Mouse (Mus musculus) midbrain, embryonic 15.5 days (tissue): ENCODE measurements around the gene Atf6. TPM values are rescaled to one million over a fixed set of nuclear protein-coding genes. Genes with fewer than 3 reads are reported as not detected.

Experiments
- ATAC-seq: fragments of 200-750 bp; cut with Nextera tagmentation; replicated peaks from 2 replicates; pipeline ENCODE4 v1.8.0; 2017; ENCODE audit warnings: moderate TSS enrichment
- H3K27ac ChIP-seq: fragments of 300-500 bp; sonication (generic); 2 replicates; pipeline ENCODE4 v1.5.1; 2015; ENCODE audit warnings: mild to moderate bottlenecking, inconsistent platforms
- H3K27me3 ChIP-seq: fragments of 300-500 bp; sonication (generic); replicated peaks from 2 replicates; pipeline ENCODE4 v1.6.1; 2015; ENCODE audit warnings: inconsistent platforms
- H3K36me3 ChIP-seq: fragments of 300-500 bp; sonication (generic); replicated peaks from 2 replicates; pipeline ENCODE4 v1.6.1; 2015; ENCODE audit warnings: inconsistent platforms
- H3K4me1 ChIP-seq: fragments of 300-500 bp; sonication (generic); 2 replicates; pipeline ENCODE4 v1.6.1; 2015; ENCODE audit warnings: inconsistent platforms
- H3K4me2 ChIP-seq: fragments of 300-500 bp; sonication (generic); 2 replicates; pipeline ENCODE4 v1.6.1; 2015; ENCODE audit warnings: inconsistent platforms, mild to moderate bottlenecking, moderate library complexity
- H3K4me3 ChIP-seq: fragments of 300-500 bp; sonication (generic); 2 replicates; pipeline ENCODE4 v1.5.1; 2015; ENCODE audit warnings: mild to moderate bottlenecking, inconsistent platforms
- H3K9ac ChIP-seq: fragments of 300-500 bp; sonication (generic); 2 replicates; pipeline ENCODE4 v1.6.1; 2015; ENCODE audit warnings: mild to moderate bottlenecking, inconsistent platforms
- H3K9me3 ChIP-seq: fragments of 300-500 bp; sonication (generic); 2 replicates; pipeline ENCODE4 v1.6.1; 2016; ENCODE audit warnings: inconsistent platforms
- WGBS: fragments of 180-500 bp; shearing (Covaris S2); methylation state at CpG from one replicate; pipeline ENCODE4 v1.1.7; 2015; ENCODE audit warnings: mixed read lengths; 5-methylcytosine and 5-hydroxymethylcytosine counted together
- polyA plus RNA-seq: library from polyadenylated mRNA; unstranded; fragments of >200 nt; fragmentation: Nextera tagmentation; extraction: Ambion mirVana; gene quantifications from 2 replicates; pipeline ENCODE4 v1.2.1, GENCODE M21; 2015

Gene Atf6
- polyA plus RNA-seq, 1 experiment from 2014 or later: 8.3 TPM

GRCm38 (mm10) chr1:170731865-170732595 is 135.5 kb downstream of the Atf6 start:
- Histone ChIP-seq H3K27ac (no peak overlapping the region), H3K27me3 (no peaks in the 10 kb centered on the region), H3K4me3 (no peak overlapping the region), H3K4me1 (no peaks in the 10 kb centered on the region), H3K4me2 (no peak overlapping the region), H3K9me3 (no peaks in the 10 kb centered on the region), H3K9ac (no peak overlapping the region), H3K36me3 (no peaks in the 10 kb centered on the region)
- no peak for ATAC-seq
- 84% methylated on average over 11 of the region's 11 CpGs for WGBS

DNA sequence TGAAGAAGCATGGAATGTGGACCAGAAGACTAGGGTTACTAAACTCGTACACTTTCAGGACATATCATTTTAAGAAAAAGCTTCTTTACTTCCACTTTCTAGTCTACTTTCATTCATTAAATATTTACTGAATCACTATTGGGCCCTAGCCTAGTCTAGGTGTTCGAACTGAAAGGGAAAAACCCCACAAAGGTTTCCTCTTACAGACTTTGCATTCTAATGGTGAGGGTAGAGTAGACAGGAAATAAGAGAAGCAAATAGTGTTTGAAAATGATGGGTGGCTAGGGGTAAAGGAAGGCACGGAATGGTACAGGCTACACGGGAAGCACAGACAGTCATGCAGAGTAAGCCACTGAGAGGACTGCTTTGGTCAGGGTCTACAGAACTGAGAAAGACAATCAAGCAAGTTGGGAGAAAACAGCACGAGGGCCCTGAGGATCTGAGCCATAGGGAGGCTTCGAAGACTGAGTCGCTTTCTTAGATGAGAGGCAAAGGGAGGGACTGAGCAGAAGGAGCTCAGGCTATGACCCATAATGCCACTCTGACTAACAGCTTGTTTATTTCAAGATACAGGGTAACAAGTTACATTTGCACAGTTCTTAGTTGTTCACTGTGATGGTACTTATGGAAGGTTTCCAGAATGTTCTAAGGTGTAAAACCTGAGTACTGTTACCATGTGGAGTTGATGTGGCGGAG is 138.2 kb downstream of the Atf6 start:
- H3K27ac ChIP-seq: no peak overlapping the region
- no peaks in the 10 kb centered on the region for H3K36me3 ChIP-seq
- H3K4me2 ChIP-seq: no peak overlapping the region
- H3K27me3 ChIP-seq: no peaks in the 10 kb centered on the region
- H3K9ac ChIP-seq: no peak overlapping the region
- no peaks in the 10 kb centered on the region for H3K9me3 ChIP-seq
- WGBS: 87% methylated on average over 8 of the region's 8 CpGs
- ATAC-seq: no peak
- no peaks in the 10 kb centered on the region for H3K4me1 ChIP-seq
- H3K4me3 ChIP-seq: no peak overlapping the region

- Histone ChIP-seq H3K27me3 (no peaks in the 10 kb centered on the region), H3K9ac (no peak overlapping the region), H3K4me3 (no peak overlapping the region), H3K9me3 (no peaks in the 10 kb centered on the region), H3K36me3 (no peaks in the 10 kb centered on the region), H3K27ac (no peak overlapping the region), H3K4me2 (no peak overlapping the region), H3K4me1 (no peaks in the 10 kb centered on the region)
- WGBS: 71% methylated on average over 6 of the region's 6 CpGs
- no peak for ATAC-seq
Measured at GRCm38 (mm10) chr1:170728524-170728923, 139.0 kb downstream of the Atf6 start.

DNA sequence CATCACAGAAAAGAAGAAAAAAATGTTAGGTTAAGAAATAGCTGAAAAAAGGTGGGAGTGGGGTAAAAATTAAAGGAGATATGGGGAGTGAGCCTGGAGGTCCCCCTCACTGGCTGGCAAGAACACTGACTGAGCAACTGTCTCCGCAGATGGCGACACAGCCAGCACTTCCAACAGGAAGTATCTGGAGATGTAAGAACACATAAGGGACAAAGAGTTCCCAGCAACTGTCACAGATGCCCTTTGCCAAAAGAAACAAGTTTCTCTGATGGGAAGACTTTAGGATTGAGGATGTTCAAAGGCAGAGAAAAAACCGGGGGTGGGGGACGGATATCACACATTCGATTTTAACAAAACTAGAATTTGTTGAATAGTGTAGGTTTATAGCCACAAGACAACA is 146.0 kb downstream of the Atf6 start:
- Histone ChIP-seq H3K4me3 (no peak overlapping the region), H3K9ac (no peak overlapping the region), H3K27ac (no peak overlapping the region), H3K9me3 (no peaks in the 10 kb centered on the region), H3K36me3 (no peaks in the 10 kb centered on the region), H3K27me3 (no peaks in the 10 kb centered on the region), H3K4me2 (no peak overlapping the region), H3K4me1 (no peaks in the 10 kb centered on the region)
- WGBS: 95% methylated on average over 5 of the region's 5 CpGs
- no peak for ATAC-seq

- 75% methylated on average over 8 of the region's 8 CpGs for WGBS
- no peak for ATAC-seq
- H3K4me1 ChIP-seq: no peaks in the 10 kb centered on the region
- no peak overlapping the region for H3K27ac ChIP-seq
- H3K9ac ChIP-seq: no peak overlapping the region
- H3K4me2 ChIP-seq: no peak overlapping the region
- no peaks in the 10 kb centered on the region for H3K27me3 ChIP-seq
- H3K9me3 ChIP-seq: no peaks in the 10 kb centered on the region
- no peak overlapping the region for H3K4me3 ChIP-seq
- H3K36me3 ChIP-seq: no peaks in the 10 kb centered on the region
Measured at GRCm38 (mm10) chr1:170718133-170718810, 149.3 kb downstream of the Atf6 start.

- no peaks in the 10 kb centered on the region for H3K4me1 ChIP-seq
- no peak overlapping the region for H3K27ac ChIP-seq
- no peaks in the 10 kb centered on the region for H3K27me3 ChIP-seq
- 93% methylated on average over 3 of the region's 3 CpGs for WGBS
- no peaks in the 10 kb centered on the region for H3K9me3 ChIP-seq
- no peak overlapping the region for H3K9ac ChIP-seq
- no peak for ATAC-seq
- no peak overlapping the region for H3K4me2 ChIP-seq
- H3K36me3 ChIP-seq: no peaks in the 10 kb centered on the region
- H3K4me3 ChIP-seq: no peak overlapping the region
Measured at GRCm38 (mm10) chr1:170717241-170717828, 150.2 kb downstream of the Atf6 start.

GRCm38 (mm10) chr1:170711731-170712130 is 155.8 kb downstream of the Atf6 start:
- H3K9ac ChIP-seq: no peak overlapping the region
- no peak overlapping the region for H3K27ac ChIP-seq
- ATAC-seq: no peak
- H3K9me3 ChIP-seq: no peaks in the 10 kb centered on the region
- 83% methylated on average over 7 of the region's 7 CpGs for WGBS
- no peaks in the 10 kb centered on the region for H3K36me3 ChIP-seq
- H3K4me1 ChIP-seq: no peaks in the 10 kb centered on the region
- no peaks in the 10 kb centered on the region for H3K27me3 ChIP-seq
- H3K4me2 ChIP-seq: no peak overlapping the region
- no peak overlapping the region for H3K4me3 ChIP-seq

DNA sequence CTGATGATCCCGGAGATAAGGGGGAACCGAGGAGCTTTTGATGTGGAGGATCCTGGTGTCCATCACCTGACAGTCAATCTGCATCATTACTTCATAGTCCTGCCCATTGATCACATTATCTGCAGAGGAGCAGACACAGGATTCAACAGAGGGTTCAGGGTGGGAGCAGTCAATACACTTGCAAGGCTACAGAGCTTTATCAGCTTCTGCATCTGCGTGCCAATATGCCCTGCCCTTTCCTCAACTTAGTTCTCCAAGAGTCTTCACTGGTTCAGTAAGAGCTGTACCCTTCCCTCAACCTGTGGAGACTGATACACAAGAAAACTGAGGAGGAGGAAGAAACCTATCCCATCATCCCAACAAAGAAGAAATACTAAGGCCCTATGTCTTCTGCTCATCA is 157.6 kb downstream of the Atf6 start:
- no peak overlapping the region for H3K9ac ChIP-seq
- no peak overlapping the region for H3K4me3 ChIP-seq
- H3K27me3 ChIP-seq: no peaks in the 10 kb centered on the region
- no peaks in the 10 kb centered on the region for H3K36me3 ChIP-seq
- no peak overlapping the region for H3K4me2 ChIP-seq
- no peaks in the 10 kb centered on the region for H3K9me3 ChIP-seq
- WGBS: 100% methylated on average over 3 of the region's 3 CpGs
- no peaks in the 10 kb centered on the region for H3K4me1 ChIP-seq
- H3K27ac ChIP-seq: no peak overlapping the region
- no peak for ATAC-seq

DNA sequence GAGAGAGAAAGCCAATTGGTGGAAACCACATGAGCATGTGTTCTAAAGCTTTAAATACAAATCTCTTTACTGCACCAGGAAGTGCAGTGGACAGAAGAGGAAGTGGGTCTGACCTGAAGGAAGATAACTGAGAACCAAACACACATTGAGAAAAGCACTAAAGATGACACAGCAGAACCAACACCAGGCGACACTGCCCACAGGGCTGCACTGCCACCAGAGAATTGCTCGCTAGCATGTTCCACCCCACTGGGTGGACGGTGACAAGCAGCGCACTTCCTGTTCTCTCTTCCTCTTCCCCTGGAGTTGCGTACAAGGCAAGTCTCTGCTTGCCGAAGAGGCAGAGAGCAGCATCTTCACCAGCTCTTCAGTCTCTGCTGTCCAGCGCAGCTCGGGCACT is 158.1 kb downstream of the Atf6 start:
- Histone ChIP-seq H3K27me3 (no peaks in the 10 kb centered on the region), H3K4me1 (no peaks in the 10 kb centered on the region), H3K9me3 (no peaks in the 10 kb centered on the region), H3K27ac (no peak overlapping the region), H3K9ac (no peak overlapping the region), H3K4me3 (no peak overlapping the region), H3K36me3 (no peaks in the 10 kb centered on the region), H3K4me2 (no peak overlapping the region)
- no peak for ATAC-seq
- WGBS: 87% methylated on average over 8 of the region's 8 CpGs

- Histone ChIP-seq H3K4me1 (no peaks in the 10 kb centered on the region), H3K27me3 (no peaks in the 10 kb centered on the region), H3K27ac (no peak overlapping the region), H3K9me3 (no peaks in the 10 kb centered on the region), H3K4me2 (no peak overlapping the region), H3K9ac (no peak overlapping the region), H3K4me3 (no peak overlapping the region), H3K36me3 (no peaks in the 10 kb centered on the region)
- WGBS: 82% methylated on average over 3 of the region's 3 CpGs
- no peak for ATAC-seq
Measured at GRCm38 (mm10) chr1:170709034-170709433, 158.5 kb downstream of the Atf6 start.

GRCm38 (mm10) chr1:170706046-170706445 is 161.5 kb downstream of the Atf6 start:
- Histone ChIP-seq H3K27me3 (no peaks in the 10 kb centered on the region), H3K4me3 (no peak overlapping the region), H3K9me3 (no peaks in the 10 kb centered on the region), H3K4me1 (no peaks in the 10 kb centered on the region), H3K36me3 (no peaks in the 10 kb centered on the region), H3K27ac (no peak overlapping the region), H3K9ac (no peak overlapping the region), H3K4me2 (no peak overlapping the region)
- no peak for ATAC-seq
- 86% methylated on average over 4 of the region's 4 CpGs for WGBS

DNA sequence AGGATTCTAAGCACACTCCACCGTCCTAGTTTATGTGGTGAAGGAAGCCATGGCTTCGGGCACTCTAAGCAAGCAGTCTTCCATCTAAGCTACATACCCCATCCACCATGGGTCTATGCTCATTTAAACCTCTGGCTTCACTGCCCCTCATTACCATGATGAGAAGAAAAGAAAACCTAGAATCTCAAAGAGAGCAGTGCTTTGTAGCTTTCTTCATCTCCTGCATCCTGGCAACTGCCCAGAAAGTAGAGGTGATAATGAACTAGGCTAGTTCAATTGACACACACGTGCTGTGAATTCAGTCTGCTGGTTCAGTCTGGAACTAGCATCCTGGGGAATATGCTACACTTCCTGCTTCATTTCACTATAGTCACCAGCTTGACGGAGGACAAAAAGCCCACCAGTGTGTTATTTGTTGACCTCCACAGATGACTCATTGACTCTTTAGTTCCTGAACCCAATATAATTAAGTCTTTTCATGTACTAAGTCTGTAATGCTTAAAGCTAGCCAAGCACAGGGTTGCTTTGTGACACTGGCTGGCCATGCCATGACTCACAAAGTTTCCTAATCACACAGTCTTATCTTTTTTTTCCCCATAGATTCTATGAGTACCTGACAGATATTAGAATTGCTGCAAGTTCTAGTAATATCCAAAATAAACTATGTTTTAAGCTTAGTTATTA is 162.5 kb downstream of the Atf6 start:
- Histone ChIP-seq H3K27ac (no peak overlapping the region), H3K9ac (no peak overlapping the region), H3K4me3 (no peak overlapping the region), H3K27me3 (no peaks in the 10 kb centered on the region), H3K36me3 (no peaks in the 10 kb centered on the region), H3K4me1 (no peaks in the 10 kb centered on the region), H3K4me2 (no peak overlapping the region), H3K9me3 (no peaks in the 10 kb centered on the region)
- WGBS: 68% methylated on average over 4 of the region's 4 CpGs
- no peak for ATAC-seq
